Mouse (Mus musculus): ENCODE results near the gene Morn1.

Morn1 gene

GRCm38 (mm10) chr4:155122444-155123040 is 36.2 kb downstream of the Morn1 start:
- no peak for TF ChIP-seq GATA4 (IDR thresholded peaks at IDR 0.05; ENCODE audit: insufficient replicate concordance, low read length)

- no peak for TF ChIP-seq GATA4 (IDR thresholded peaks at IDR 0.05; ENCODE audit: insufficient replicate concordance, low read length)
Measured at GRCm38 (mm10) chr4:155123868-155124534, 37.6 kb downstream of the Morn1 start.

DNA sequence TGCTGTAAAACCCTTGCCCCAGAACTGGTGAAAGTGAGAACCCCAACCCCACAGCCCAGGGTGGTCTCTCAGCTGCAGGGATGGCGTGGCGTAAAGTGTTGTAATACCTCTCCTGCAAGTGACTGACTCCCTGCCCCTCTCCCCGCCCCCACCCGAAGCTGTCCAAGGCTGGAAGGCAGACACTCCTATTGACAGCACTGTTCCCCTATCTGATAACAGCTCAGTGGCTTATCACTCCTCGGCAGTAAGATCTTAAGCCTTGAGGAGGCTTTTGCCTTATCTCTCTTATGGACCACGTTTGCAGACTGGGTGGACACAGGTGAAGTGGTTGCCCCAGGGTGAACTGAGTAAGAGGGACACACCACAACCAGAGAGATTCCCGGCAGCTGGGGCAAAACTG is 38.9 kb downstream of the Morn1 start:
- no peak for TF ChIP-seq GATA4 (IDR thresholded peaks at IDR 0.05; ENCODE audit: insufficient replicate concordance, low read length)

DNA sequence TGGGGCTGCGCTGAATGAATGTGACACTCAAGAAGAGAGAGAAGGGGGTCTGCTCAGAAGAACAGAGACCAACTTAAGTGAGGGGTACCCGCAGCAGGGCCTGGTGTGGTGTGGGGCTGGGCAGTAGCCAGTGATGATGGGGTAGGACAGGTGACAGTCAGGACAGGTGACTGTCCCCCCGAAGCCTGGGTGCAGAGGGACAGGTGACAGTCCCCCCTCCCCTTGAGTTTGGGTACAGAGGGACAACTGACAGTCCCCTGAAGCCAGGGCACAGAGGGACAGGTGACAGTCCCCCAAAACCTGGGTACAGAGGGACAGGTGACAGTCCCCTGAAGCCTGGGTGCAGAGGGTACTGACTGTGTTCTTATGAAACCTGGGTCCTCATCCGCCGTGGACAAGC is 39.8 kb downstream of the Morn1 start:
- TF ChIP-seq GATA4 (IDR thresholded peaks at IDR 0.05; ENCODE audit: insufficient replicate concordance, low read length), result no peak

- no peak for TF ChIP-seq GATA4 (IDR thresholded peaks at IDR 0.05; ENCODE audit: insufficient replicate concordance, low read length)
Measured at GRCm38 (mm10) chr4:155126602-155127372, 40.4 kb downstream of the Morn1 start.

DNA sequence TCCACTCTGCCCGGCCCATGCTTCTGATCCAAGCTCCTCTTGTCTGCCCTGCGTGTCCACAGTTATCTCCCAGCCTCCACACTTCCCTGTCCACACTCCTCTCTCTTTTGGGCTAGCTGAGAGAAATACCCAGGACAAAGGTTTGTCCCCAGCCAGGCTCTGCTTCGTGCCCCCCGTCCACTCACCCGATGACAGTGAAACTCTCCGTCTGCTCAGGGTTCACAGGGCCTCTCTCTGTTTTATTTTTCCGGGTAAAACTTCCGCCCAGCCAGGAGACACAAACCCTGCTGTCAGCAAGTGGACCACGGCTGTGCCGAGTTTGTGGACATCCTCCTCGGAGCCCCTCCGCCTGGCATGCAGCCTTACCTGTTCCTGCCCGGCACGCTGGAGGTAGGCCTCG is 42.0 kb downstream of the Morn1 start:
- TF ChIP-seq GATA4 (IDR thresholded peaks at IDR 0.05; ENCODE audit: insufficient replicate concordance, low read length), result no peak

GRCm38 (mm10) chr4:155129132-155129917 is 42.9 kb downstream of the Morn1 start:
- TF ChIP-seq GATA4 (IDR thresholded peaks at IDR 0.05; ENCODE audit: insufficient replicate concordance, low read length), result no peak

DNA sequence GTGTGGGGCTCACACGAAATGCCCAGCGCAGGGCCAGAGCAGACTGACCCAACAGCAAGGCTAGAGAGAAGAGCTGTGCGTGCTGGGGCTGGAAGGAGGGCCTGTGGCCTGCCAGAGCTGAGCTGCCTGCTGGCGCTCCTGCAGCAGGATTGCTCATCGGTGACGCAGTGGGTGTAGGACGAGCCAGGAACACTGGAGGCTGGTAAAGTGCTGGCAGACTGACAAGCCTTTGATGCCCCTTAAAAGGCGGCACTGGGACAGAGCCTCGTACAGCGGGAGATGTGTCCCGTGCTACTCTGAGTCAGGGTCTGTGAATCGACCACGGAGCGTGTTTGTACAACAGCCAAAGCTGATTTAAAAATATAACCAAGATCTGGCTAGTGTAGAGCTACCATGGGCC is 43.6 kb downstream of the Morn1 start:
- no peak for TF ChIP-seq GATA4 (IDR thresholded peaks at IDR 0.05; ENCODE audit: insufficient replicate concordance, low read length)

DNA sequence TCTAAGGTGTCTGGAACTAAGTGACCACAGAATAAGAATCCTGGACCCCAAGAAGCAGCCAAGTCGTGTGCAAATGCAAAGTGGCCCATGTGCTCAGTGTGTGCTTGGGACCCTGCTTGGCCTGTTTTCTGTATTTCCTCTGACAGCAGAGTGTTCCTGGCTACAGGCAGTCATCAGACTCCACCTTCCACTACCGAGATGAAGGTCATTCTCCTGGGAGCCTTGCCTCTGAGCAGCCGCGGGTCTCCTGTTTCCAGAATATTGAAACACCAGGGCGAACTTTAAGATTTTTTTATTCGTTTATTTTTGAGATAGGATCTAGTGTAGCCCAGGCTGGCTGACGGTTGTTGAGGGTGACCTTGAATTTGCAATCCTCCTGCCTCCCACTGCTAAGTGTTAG is 44.2 kb downstream of the Morn1 start:
- no peak for TF ChIP-seq GATA4 (IDR thresholded peaks at IDR 0.05; ENCODE audit: insufficient replicate concordance, low read length)

DNA sequence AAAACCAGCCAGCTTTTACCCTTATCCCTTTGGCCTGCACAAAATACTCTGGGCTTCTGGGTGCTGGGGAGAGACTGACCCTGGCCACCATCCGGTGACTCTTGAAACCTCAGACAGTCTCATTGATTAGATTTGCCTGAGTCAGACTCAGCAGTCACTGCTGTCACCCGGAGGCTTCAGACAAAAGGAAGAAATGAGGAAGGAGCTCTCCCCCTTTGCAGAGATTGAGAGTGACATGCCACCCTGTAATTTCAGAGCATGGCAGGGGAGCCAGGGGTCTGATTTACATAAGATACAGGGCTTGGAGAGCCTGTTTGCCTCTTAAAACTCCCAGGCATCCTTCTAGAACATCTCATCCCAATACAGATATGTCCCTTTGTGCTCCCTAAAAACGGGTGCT is 46.8 kb downstream of the Morn1 start:
- TF ChIP-seq GATA4 (IDR thresholded peaks at IDR 0.05; ENCODE audit: insufficient replicate concordance, low read length), result no peak

GRCm38 (mm10) chr4:155133658-155134417 is 47.5 kb downstream of the Morn1 start:
- no peak for TF ChIP-seq GATA4 (IDR thresholded peaks at IDR 0.05; ENCODE audit: insufficient replicate concordance, low read length)

- no peak for TF ChIP-seq GATA4 (IDR thresholded peaks at IDR 0.05; ENCODE audit: insufficient replicate concordance, low read length)
Measured at GRCm38 (mm10) chr4:155134686-155135172, 48.4 kb downstream of the Morn1 start.

- TF ChIP-seq GATA4 (IDR thresholded peaks at IDR 0.05; ENCODE audit: insufficient replicate concordance, low read length), result no peak
Measured at GRCm38 (mm10) chr4:155135909-155136585, 49.7 kb downstream of the Morn1 start.

DNA sequence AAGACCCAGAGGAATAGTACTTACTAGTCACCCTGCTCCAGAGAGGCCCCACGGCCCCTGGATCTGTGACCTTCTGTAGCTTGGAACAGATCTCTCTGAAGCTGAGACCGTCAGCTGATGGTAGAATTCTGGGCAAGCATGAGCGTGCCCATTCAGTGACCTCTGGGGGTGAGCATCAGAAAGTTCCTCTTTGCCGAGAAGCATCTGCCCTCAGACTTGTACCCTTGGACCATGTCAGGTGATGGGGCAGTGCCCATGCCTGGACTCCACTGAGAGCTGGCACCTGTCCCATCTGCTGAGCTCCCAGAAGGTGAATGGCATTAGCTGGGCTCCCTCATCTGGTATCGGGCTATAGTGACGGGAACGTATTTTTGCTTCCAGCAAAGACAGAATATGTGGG is 51.5 kb downstream of the Morn1 start:
- no peak for TF ChIP-seq GATA4 (IDR thresholded peaks at IDR 0.05; ENCODE audit: insufficient replicate concordance, low read length)

All from liver, adult (tissue).